Mouse (Mus musculus): ENCODE data around the gene 4933430I17Rik. TPM values are rescaled to one million over a fixed set of nuclear protein-coding genes. Genes with fewer than 3 reads are reported as not detected.
A peak's percentile ranks its signal among the peaks of the same experiment; 100 is the strongest.

The 4933430I17Rik gene
- polyA plus RNA-seq, 1 experiment from 2014 or later: 0.41 TPM

- Histone ChIP-seq H3K4me3 (ENCODE audit: control insufficient read depth in 1 of 2, insufficient read depth in 1 of 2, low read depth in 1 of 2, low read length in 2 of 2) (no peak overlapping the region), H3K4me2 (ENCODE audit: low read length) (no peak overlapping the region), H3K9me3 (ENCODE audit: control insufficient read depth, low read length) (no peaks in the 10 kb centered on the region), H3K36me3 (ENCODE audit: control insufficient read depth, insufficient read depth, low read length) (peaks cover 16% of the 10 kb centered on the region), H3K9ac (ENCODE audit: low read length) (no peak overlapping the region), H3K27ac (replicated peaks in 1 of 2; ENCODE audit: control insufficient read depth in 1 of 2, insufficient read depth in 1 of 2, low read depth in 2 of 2, low read length in 2 of 2) (no peak overlapping the region), H3K27me3 (ENCODE audit: control insufficient read depth, insufficient read depth, low read length) (no peaks in the 10 kb centered on the region), H3K4me1 (ENCODE audit: control insufficient read depth in 2 of 2, insufficient read depth in 2 of 2, low read length in 2 of 2) (peaks cover 0 to 3% of the 10 kb centered on the region in 2 experiments; a peak in 1 of 4 replicates)
- ATAC-seq (ENCODE audit: insufficient number of reproducible peaks, insufficient read depth, low FRiP score, low read depth): no peak
- 60% methylated on average over 8 of the region's 8 CpGs for WGBS
Measured at GRCm38 (mm10) chr4:62495946-62496345, 29.2 kb upstream of the 4933430I17Rik start.

- no peak overlapping the region for H3K4me3 ChIP-seq (ENCODE audit: control insufficient read depth in 1 of 2, insufficient read depth in 1 of 2, low read depth in 1 of 2, low read length in 2 of 2)
- no peak overlapping the region for H3K9ac ChIP-seq (ENCODE audit: low read length)
- no peaks in the 10 kb centered on the region for H3K27me3 ChIP-seq (ENCODE audit: control insufficient read depth, insufficient read depth, low read length)
- no peak overlapping the region for H3K27ac ChIP-seq (replicated peaks in 1 of 2; ENCODE audit: control insufficient read depth in 1 of 2, insufficient read depth in 1 of 2, low read depth in 2 of 2, low read length in 2 of 2)
- ATAC-seq (ENCODE audit: insufficient number of reproducible peaks, insufficient read depth, low FRiP score, low read depth): 0 out of 2 replicates have a peak, but pooled peaks have one; percentile 14
- peaks cover 16% of the 10 kb centered on the region for H3K36me3 ChIP-seq (ENCODE audit: control insufficient read depth, insufficient read depth, low read length)
- no peak overlapping the region for H3K4me2 ChIP-seq (ENCODE audit: low read length)
- H3K9me3 ChIP-seq (ENCODE audit: control insufficient read depth, low read length): no peaks in the 10 kb centered on the region
- peaks cover 0 to 5% of the 10 kb centered on the region in 2 experiments; a peak in 2 of 4 replicates for H3K4me1 ChIP-seq (ENCODE audit: control insufficient read depth in 2 of 2, insufficient read depth in 2 of 2, low read length in 2 of 2)
- 41% methylated on average over 8 of the region's 8 CpGs for WGBS
Measured at GRCm38 (mm10) chr4:62496815-62497214, 28.4 kb upstream of the 4933430I17Rik start.

- 84% methylated on average over 4 of the region's 4 CpGs for WGBS
- H3K4me2 ChIP-seq (ENCODE audit: low read length): no peak overlapping the region
- no peak overlapping the region for H3K4me3 ChIP-seq (ENCODE audit: control insufficient read depth in 1 of 2, insufficient read depth in 1 of 2, low read depth in 1 of 2, low read length in 2 of 2)
- H3K27ac ChIP-seq (replicated peaks in 1 of 2; ENCODE audit: control insufficient read depth in 1 of 2, insufficient read depth in 1 of 2, low read depth in 2 of 2, low read length in 2 of 2): no peak overlapping the region
- H3K27me3 ChIP-seq (ENCODE audit: control insufficient read depth, insufficient read depth, low read length): no peaks in the 10 kb centered on the region
- no peaks in the 10 kb centered on the region for H3K9me3 ChIP-seq (ENCODE audit: control insufficient read depth, low read length)
- H3K4me1 ChIP-seq (ENCODE audit: control insufficient read depth in 2 of 2, insufficient read depth in 2 of 2, low read length in 2 of 2): peaks cover 2 to 4% of the 10 kb centered on the region in 2 experiments; a peak in 3 of 4 replicates
- ATAC-seq (ENCODE audit: insufficient number of reproducible peaks, insufficient read depth, low FRiP score, low read depth): no peak
- peaks cover 16% of the 10 kb centered on the region for H3K36me3 ChIP-seq (ENCODE audit: control insufficient read depth, insufficient read depth, low read length)
- no peak overlapping the region for H3K9ac ChIP-seq (ENCODE audit: low read length)
Measured at GRCm38 (mm10) chr4:62500799-62501198, 24.4 kb upstream of the 4933430I17Rik start.

- ATAC-seq (ENCODE audit: insufficient number of reproducible peaks, insufficient read depth, low FRiP score, low read depth): no peak
- Histone ChIP-seq H3K27me3 (ENCODE audit: control insufficient read depth, insufficient read depth, low read length) (no peaks in the 10 kb centered on the region), H3K9me3 (ENCODE audit: control insufficient read depth, low read length) (no peaks in the 10 kb centered on the region), H3K27ac (replicated peaks in 1 of 2; ENCODE audit: control insufficient read depth in 1 of 2, insufficient read depth in 1 of 2, low read depth in 2 of 2, low read length in 2 of 2) (peak overlapping the region; percentile 35 to 59), H3K36me3 (ENCODE audit: control insufficient read depth, insufficient read depth, low read length) (peaks cover 16% of the 10 kb centered on the region), H3K4me1 (ENCODE audit: control insufficient read depth in 2 of 2, insufficient read depth in 2 of 2, low read length in 2 of 2) (peaks cover 2 to 4% of the 10 kb centered on the region in 2 experiments; a peak in 3 of 4 replicates), H3K4me3 (ENCODE audit: control insufficient read depth in 1 of 2, insufficient read depth in 1 of 2, low read depth in 1 of 2, low read length in 2 of 2) (peak overlapping the region; percentile 68), H3K4me2 (ENCODE audit: low read length) (peak overlapping the region; percentile 63), H3K9ac (ENCODE audit: low read length) (peak overlapping the region; percentile 79)
- 1% methylated on average over 7 of the region's 7 CpGs for WGBS
Measured at GRCm38 (mm10) chr4:62501534-62501933, 23.6 kb upstream of the 4933430I17Rik start.

- Histone ChIP-seq H3K9me3 (ENCODE audit: control insufficient read depth, low read length) (no peaks in the 10 kb centered on the region), H3K4me2 (ENCODE audit: low read length) (peak overlapping the region; percentile 63), H3K27me3 (ENCODE audit: control insufficient read depth, insufficient read depth, low read length) (no peaks in the 10 kb centered on the region), H3K27ac (replicated peaks in 1 of 2; ENCODE audit: control insufficient read depth in 1 of 2, insufficient read depth in 1 of 2, low read depth in 2 of 2, low read length in 2 of 2) (peak overlapping the region; percentile 35 to 59), H3K4me1 (ENCODE audit: control insufficient read depth in 2 of 2, insufficient read depth in 2 of 2, low read length in 2 of 2) (peaks cover 2 to 4% of the 10 kb centered on the region in 2 experiments; a peak in 3 of 4 replicates), H3K9ac (ENCODE audit: low read length) (peak overlapping the region; percentile 79), H3K4me3 (ENCODE audit: control insufficient read depth in 1 of 2, insufficient read depth in 1 of 2, low read depth in 1 of 2, low read length in 2 of 2) (peak overlapping the region; percentile 68), H3K36me3 (ENCODE audit: control insufficient read depth, insufficient read depth, low read length) (peaks cover 17% of the 10 kb centered on the region)
- ATAC-seq (ENCODE audit: insufficient number of reproducible peaks, insufficient read depth, low FRiP score, low read depth): peak; percentile 88
- WGBS: 1% methylated on average over 36 of the region's 38 CpGs
Measured at GRCm38 (mm10) chr4:62501964-62502732, 23.0 kb upstream of the 4933430I17Rik start.

GRCm38 (mm10) chr4:62502969-62503368 is 22.2 kb upstream of the 4933430I17Rik start:
- Histone ChIP-seq H3K27ac (replicated peaks in 1 of 2; ENCODE audit: control insufficient read depth in 1 of 2, insufficient read depth in 1 of 2, low read depth in 2 of 2, low read length in 2 of 2) (no peak overlapping the region; a peak in 1 of 4 replicates), H3K4me3 (ENCODE audit: control insufficient read depth in 1 of 2, insufficient read depth in 1 of 2, low read depth in 1 of 2, low read length in 2 of 2) (no peak overlapping the region), H3K36me3 (ENCODE audit: control insufficient read depth, insufficient read depth, low read length) (peaks cover 24% of the 10 kb centered on the region), H3K4me1 (ENCODE audit: control insufficient read depth in 2 of 2, insufficient read depth in 2 of 2, low read length in 2 of 2) (peaks cover 2 to 4% of the 10 kb centered on the region in 2 experiments; a peak in 3 of 4 replicates), H3K4me2 (ENCODE audit: low read length) (no peak overlapping the region), H3K9me3 (ENCODE audit: control insufficient read depth, low read length) (no peaks in the 10 kb centered on the region), H3K9ac (ENCODE audit: low read length) (no peak overlapping the region), H3K27me3 (ENCODE audit: control insufficient read depth, insufficient read depth, low read length) (no peaks in the 10 kb centered on the region)
- ATAC-seq (ENCODE audit: insufficient number of reproducible peaks, insufficient read depth, low FRiP score, low read depth): no peak
- WGBS: 68% methylated on average over 7 of the region's 7 CpGs

GRCm38 (mm10) chr4:62503374-62503970 is 21.7 kb upstream of the 4933430I17Rik start, which contains the start of gene Hdhd3:
Hdhd3 (minus strand) TSS chr4:62503467.
- Histone ChIP-seq H3K4me2 (ENCODE audit: low read length) (peak within 1 kb of the TSS; percentile 63), H3K4me1 (ENCODE audit: control insufficient read depth in 2 of 2, insufficient read depth in 2 of 2, low read length in 2 of 2) (peaks cover 2 to 4% of the 10 kb centered on the region in 2 experiments; a peak in 3 of 4 replicates), H3K9ac (ENCODE audit: low read length) (peak within 1 kb of the TSS; percentile 79), H3K27ac (replicated peaks in 1 of 2; ENCODE audit: control insufficient read depth in 1 of 2, insufficient read depth in 1 of 2, low read depth in 2 of 2, low read length in 2 of 2) (peak within 1 kb of the TSS; percentile 26 to 59; a peak in 3 of 4 replicates), H3K9me3 (ENCODE audit: control insufficient read depth, low read length) (no peaks in the 10 kb centered on the region), H3K36me3 (ENCODE audit: control insufficient read depth, insufficient read depth, low read length) (peaks cover 27% of the 10 kb centered on the region), H3K27me3 (ENCODE audit: control insufficient read depth, insufficient read depth, low read length) (no peaks in the 10 kb centered on the region), H3K4me3 (ENCODE audit: control insufficient read depth in 1 of 2, insufficient read depth in 1 of 2, low read depth in 1 of 2, low read length in 2 of 2) (peak within 1 kb of the TSS; percentile 68)
- no peak for ATAC-seq (ENCODE audit: insufficient number of reproducible peaks, insufficient read depth, low FRiP score, low read depth)
- WGBS: 75% methylated on average over 3 of the region's 3 CpGs
